Mouse (Mus musculus): ENCODE results near the gene Prss35. TPM values are rescaled to one million over a fixed set of nuclear protein-coding genes. Genes with fewer than 3 reads are reported as not detected.

Gene Prss35
- polyA plus RNA-seq, 1 experiment from 2014 or later = 4.8 TPM

GRCm38 (mm10) chr9:86764002-86764401 lies 20.6 kb downstream of the Prss35 start:
- no peak for ATAC-seq
- Histone ChIP-seq H3K9me3 (ENCODE audit: control insufficient read depth) (no peaks in the 10 kb centered on the region), H3K4me2 (replicated peaks; ENCODE audit: low read depth) (no peak overlapping the region), H3K4me1 (replicated peaks; ENCODE audit: control insufficient read depth, insufficient read depth, low read length) (no peaks in the 10 kb centered on the region), H3K9ac (ENCODE audit: low read depth, low read length) (no peak overlapping the region), H3K27me3 (replicated peaks; ENCODE audit: control insufficient read depth, insufficient read depth, low read length) (0 out of 2 replicates have a peak, but pooled peaks cover 3% of the 10 kb centered on the region), H3K27ac (ENCODE audit: low read depth, low read length) (no peak overlapping the region), H3K4me3 (ENCODE audit: low read depth, low read length) (no peak overlapping the region), H3K36me3 (ENCODE audit: control insufficient read depth, insufficient read depth) (no peaks in the 10 kb centered on the region)
- 59% methylated on average over 2 of the region's 2 CpGs for WGBS
- no peak for TF ChIP-seq CTCF (IDR thresholded peaks at IDR 0.05; ENCODE audit: low read depth)

- 60% methylated on average over 10 of the region's 10 CpGs for WGBS
- no peak overlapping the region for H3K4me2 ChIP-seq (replicated peaks; ENCODE audit: low read depth)
- no peak for TF ChIP-seq CTCF (IDR thresholded peaks at IDR 0.05; ENCODE audit: low read depth)
Observed at GRCm38 (mm10) chr9:86766991-86767390, 23.5 kb downstream of the Prss35 start.

GRCm38 (mm10) chr9:86772897-86773296 lies 29.4 kb downstream of the Prss35 start:
- 62% methylated on average over 3 of the region's 3 CpGs for whole genome bisulfite sequencing
- no peaks in the 10 kb centered on the region for H3K27me3 ChIP-seq (replicated peaks; ENCODE audit: control insufficient read depth, insufficient read depth, low read length)
- no peak for ATAC-seq
- H3K4me1 ChIP-seq (replicated peaks; ENCODE audit: control insufficient read depth, insufficient read depth, low read length) = no peaks in the 10 kb centered on the region
- TF ChIP-seq CTCF (IDR thresholded peaks at IDR 0.05; ENCODE audit: low read depth) = no peak
- H3K9ac ChIP-seq (ENCODE audit: low read depth, low read length) = no peak overlapping the region
- H3K36me3 ChIP-seq (ENCODE audit: control insufficient read depth, insufficient read depth) = no peaks in the 10 kb centered on the region
- H3K27ac ChIP-seq (ENCODE audit: low read depth, low read length) = no peak overlapping the region
- no peak overlapping the region for H3K4me2 ChIP-seq (replicated peaks; ENCODE audit: low read depth)
- no peaks in the 10 kb centered on the region for H3K9me3 ChIP-seq (ENCODE audit: control insufficient read depth)
- no peak overlapping the region for H3K4me3 ChIP-seq (ENCODE audit: low read depth, low read length)

More at GRCm38 (mm10) chr9:86766991-86767390, 23.5 kb downstream of the Prss35 start:
- no peak for ATAC-seq
- Histone ChIP-seq H3K9ac (ENCODE audit: low read depth, low read length) (no peak overlapping the region), H3K27me3 (replicated peaks; ENCODE audit: control insufficient read depth, insufficient read depth, low read length) (0 out of 2 replicates have a peak, but pooled peaks cover 3% of the 10 kb centered on the region), H3K27ac (ENCODE audit: low read depth, low read length) (no peak overlapping the region), H3K4me3 (ENCODE audit: low read depth, low read length) (no peak overlapping the region), H3K9me3 (ENCODE audit: control insufficient read depth) (no peaks in the 10 kb centered on the region), H3K36me3 (ENCODE audit: control insufficient read depth, insufficient read depth) (no peaks in the 10 kb centered on the region), H3K4me1 (replicated peaks; ENCODE audit: control insufficient read depth, insufficient read depth, low read length) (no peaks in the 10 kb centered on the region)

GRCm38 (mm10) chr9:86773996-86774395 lies 30.5 kb downstream of the Prss35 start:
- no peak for ATAC-seq
- H3K9me3 ChIP-seq (ENCODE audit: control insufficient read depth) = no peaks in the 10 kb centered on the region
- H3K36me3 ChIP-seq (ENCODE audit: control insufficient read depth, insufficient read depth) = no peaks in the 10 kb centered on the region
- no peak for TF ChIP-seq CTCF (IDR thresholded peaks at IDR 0.05; ENCODE audit: low read depth)
- H3K9ac ChIP-seq (ENCODE audit: low read depth, low read length) = no peak overlapping the region
- H3K4me2 ChIP-seq (replicated peaks; ENCODE audit: low read depth) = no peak overlapping the region
- no peaks in the 10 kb centered on the region for H3K4me1 ChIP-seq (replicated peaks; ENCODE audit: control insufficient read depth, insufficient read depth, low read length)
- H3K4me3 ChIP-seq (ENCODE audit: low read depth, low read length) = no peak overlapping the region
- H3K27ac ChIP-seq (ENCODE audit: low read depth, low read length) = no peak overlapping the region
- 74% methylated on average over 8 of the region's 8 CpGs for WGBS
- H3K27me3 ChIP-seq (replicated peaks; ENCODE audit: control insufficient read depth, insufficient read depth, low read length) = no peaks in the 10 kb centered on the region

GRCm38 (mm10) chr9:86775374-86775773 lies 31.9 kb downstream of the Prss35 start:
- H3K9ac ChIP-seq (ENCODE audit: low read depth, low read length) = no peak overlapping the region
- no peaks in the 10 kb centered on the region for H3K27me3 ChIP-seq (replicated peaks; ENCODE audit: control insufficient read depth, insufficient read depth, low read length)
- no peaks in the 10 kb centered on the region for H3K9me3 ChIP-seq (ENCODE audit: control insufficient read depth)
- ATAC-seq = 0 out of 2 replicates have a peak, but pooled peaks have one; percentile 54
- no peaks in the 10 kb centered on the region for H3K4me1 ChIP-seq (replicated peaks; ENCODE audit: control insufficient read depth, insufficient read depth, low read length)
- H3K27ac ChIP-seq (ENCODE audit: low read depth, low read length) = no peak overlapping the region
- H3K4me2 ChIP-seq (replicated peaks; ENCODE audit: low read depth) = no peak overlapping the region
- TF ChIP-seq CTCF (IDR thresholded peaks at IDR 0.05; ENCODE audit: low read depth) = no peak
- H3K4me3 ChIP-seq (ENCODE audit: low read depth, low read length) = no peak overlapping the region
- no peaks in the 10 kb centered on the region for H3K36me3 ChIP-seq (ENCODE audit: control insufficient read depth, insufficient read depth)
- 67% methylated on average over 6 of the region's 6 CpGs for WGBS

GRCm38 (mm10) chr9:86777309-86777708 lies 33.9 kb downstream of the Prss35 start:
- no peak for TF ChIP-seq CTCF (IDR thresholded peaks at IDR 0.05; ENCODE audit: low read depth)
- ATAC-seq = peak; percentile 38
- WGBS = 32% methylated on average over 7 of the region's 7 CpGs

GRCm38 (mm10) chr9:86778212-86778611 lies 34.8 kb downstream of the Prss35 start:
- no peak for ATAC-seq
- no peaks in the 10 kb centered on the region for H3K36me3 ChIP-seq (ENCODE audit: control insufficient read depth, insufficient read depth)
- 63% methylated on average over 4 of the region's 4 CpGs for WGBS
- no peak overlapping the region for H3K9ac ChIP-seq (ENCODE audit: low read depth, low read length)
- TF ChIP-seq CTCF (IDR thresholded peaks at IDR 0.05; ENCODE audit: low read depth) = no peak
- H3K4me1 ChIP-seq (replicated peaks; ENCODE audit: control insufficient read depth, insufficient read depth, low read length) = no peaks in the 10 kb centered on the region
- H3K9me3 ChIP-seq (ENCODE audit: control insufficient read depth) = no peaks in the 10 kb centered on the region
- H3K4me2 ChIP-seq (replicated peaks; ENCODE audit: low read depth) = no peak overlapping the region
- no peak overlapping the region for H3K4me3 ChIP-seq (ENCODE audit: low read depth, low read length)
- no peak overlapping the region for H3K27ac ChIP-seq (ENCODE audit: low read depth, low read length)
- no peaks in the 10 kb centered on the region for H3K27me3 ChIP-seq (replicated peaks; ENCODE audit: control insufficient read depth, insufficient read depth, low read length)

More at GRCm38 (mm10) chr9:86777309-86777708, 33.9 kb downstream of the Prss35 start:
- H3K27ac ChIP-seq (ENCODE audit: low read depth, low read length) = no peak overlapping the region
- H3K4me2 ChIP-seq (replicated peaks; ENCODE audit: low read depth) = no peak overlapping the region
- H3K4me1 ChIP-seq (replicated peaks; ENCODE audit: control insufficient read depth, insufficient read depth, low read length) = no peaks in the 10 kb centered on the region
- no peaks in the 10 kb centered on the region for H3K27me3 ChIP-seq (replicated peaks; ENCODE audit: control insufficient read depth, insufficient read depth, low read length)
- H3K9me3 ChIP-seq (ENCODE audit: control insufficient read depth) = no peaks in the 10 kb centered on the region
- H3K9ac ChIP-seq (ENCODE audit: low read depth, low read length) = no peak overlapping the region
- H3K4me3 ChIP-seq (ENCODE audit: low read depth, low read length) = no peak overlapping the region
- H3K36me3 ChIP-seq (ENCODE audit: control insufficient read depth, insufficient read depth) = no peaks in the 10 kb centered on the region
